Mouse (Mus musculus) midbrain, embryonic 13.5 days (tissue): ENCODE results near the gene Themis2. TPM values are rescaled to one million over a fixed set of nuclear protein-coding genes. Genes with fewer than 3 reads are reported as not detected.
A peak's percentile ranks its signal among the peaks of the same experiment; 100 is the strongest.
"Not testable (repeated sequence)": the region's sequence is repeated elsewhere in the genome, so short reads cannot be mapped to it uniquely, and the experiment has no call there.

Experiments
- ATAC-seq: fragments of 200-750 bp; cut with Nextera tagmentation; 2 replicates; pipeline ENCODE4 v1.8.0; 2017; ENCODE audit warnings: mild to moderate bottlenecking, moderate TSS enrichment, moderate library complexity
- H3K27ac ChIP-seq: fragments of 300-500 bp; sonication (generic); 2 replicates; pipeline ENCODE4 v1.5.1; 2015; ENCODE audit warnings: inconsistent platforms, mild to moderate bottlenecking, moderate library complexity
- H3K27me3 ChIP-seq: fragments of 300-500 bp; sonication (generic); 2 replicates; pipeline ENCODE4 v1.6.1; 2015; ENCODE audit warnings: mild to moderate bottlenecking, inconsistent platforms
- H3K36me3 ChIP-seq: fragments of 300-500 bp; sonication (generic); 2 replicates; pipeline ENCODE4 v1.6.1; 2015; ENCODE audit warnings: mild to moderate bottlenecking, inconsistent platforms
- H3K4me1 ChIP-seq: fragments of 300-500 bp; sonication (generic); replicated peaks from 2 replicates; pipeline ENCODE4 v1.6.1; 2015; ENCODE audit warnings: inconsistent platforms
- H3K4me2 ChIP-seq: fragments of 300-500 bp; sonication (generic); replicated peaks from 2 replicates; pipeline ENCODE4 v1.6.1; 2015; ENCODE audit warnings: moderate library complexity, mild to moderate bottlenecking, inconsistent platforms
- H3K4me3 ChIP-seq: fragments of 300-500 bp; sonication (generic); replicated peaks from 2 replicates; pipeline ENCODE4 v1.5.1; 2015; ENCODE audit warnings: mild to moderate bottlenecking, inconsistent platforms
- H3K9ac ChIP-seq: fragments of 300-500 bp; sonication (generic); replicated peaks from 2 replicates; pipeline ENCODE4 v1.6.1; 2015; ENCODE audit warnings: mild to moderate bottlenecking, inconsistent platforms
- H3K9me3 ChIP-seq: fragments of 300-500 bp; sonication (generic); 2 replicates; pipeline ENCODE4 v1.6.1; 2016; ENCODE audit warnings: mild to moderate bottlenecking, inconsistent platforms
- WGBS: fragments of 180-500 bp; shearing (Covaris S2); methylation state at CpG from one replicate; pipeline ENCODE4 v1.1.7; 2015; 5-methylcytosine and 5-hydroxymethylcytosine counted together
- polyA plus RNA-seq: library from polyadenylated mRNA; unstranded; fragments of >200 nt; fragmentation: Nextera tagmentation; extraction: Ambion mirVana; gene quantifications from 2 replicates; pipeline ENCODE4 v1.2.1, GENCODE M21; 2015

Gene Themis2
- polyA plus RNA-seq, 1 experiment from 2014 or later = 0.67 TPM

GRCm38 (mm10) chr4:132767914-132768876 lies 28.0 kb downstream of the Themis2 start, which contains the start of gene Rpa2:
Rpa2 (plus strand) TSS chr4:132768332.
- under 1% methylated on average over 71 of the region's 71 CpGs for WGBS
- peak within 1 kb of the TSS; percentile 66 for H3K4me3 ChIP-seq
- ATAC-seq = peak; percentile 98
- H3K4me2 ChIP-seq = peak within 1 kb of the TSS; percentile 91
- H3K27ac ChIP-seq = no peak within 1 kb of the TSS
- no peaks in the 10 kb centered on the region for H3K9me3 ChIP-seq
- peak within 1 kb of the TSS; percentile 66 for H3K9ac ChIP-seq
- H3K27me3 ChIP-seq = no peaks in the 10 kb centered on the region
- H3K36me3 ChIP-seq = peaks cover 25% of the 10 kb centered on the region
- peaks cover 12% of the 10 kb centered on the region for H3K4me1 ChIP-seq

GRCm38 (mm10) chr4:132763125-132763524 lies 33.1 kb downstream of the Themis2 start:
- H3K4me1 ChIP-seq, H3K9me3 ChIP-seq, H3K36me3 ChIP-seq, H3K4me3 ChIP-seq, H3K27ac ChIP-seq, H3K9ac ChIP-seq, ATAC-seq, H3K4me2 ChIP-seq, H3K27me3 ChIP-seq: not testable (repeated sequence)
- 90% methylated on average over 3 of the region's 3 CpGs for WGBS

GRCm38 (mm10) chr4:132762602-132763001 lies 33.6 kb downstream of the Themis2 start:
- H3K27me3 ChIP-seq = peaks cover 7% of the 10 kb centered on the region
- no peaks in the 10 kb centered on the region for H3K36me3 ChIP-seq
- no peaks in the 10 kb centered on the region for H3K9me3 ChIP-seq
- no peak overlapping the region for H3K4me3 ChIP-seq
- no peak overlapping the region for H3K4me2 ChIP-seq
- H3K27ac ChIP-seq = no peak overlapping the region
- ATAC-seq = no peak
- 79% methylated on average over 6 of the region's 6 CpGs for WGBS
- H3K9ac ChIP-seq = no peak overlapping the region
- no peaks in the 10 kb centered on the region for H3K4me1 ChIP-seq

GRCm38 (mm10) chr4:132760296-132760695 lies 35.9 kb downstream of the Themis2 start:
- Histone ChIP-seq H3K9ac (no peak overlapping the region), H3K27ac (no peak overlapping the region), H3K4me1 (peaks cover 8% of the 10 kb centered on the region), H3K27me3 (peaks cover 29% of the 10 kb centered on the region), H3K9me3 (no peaks in the 10 kb centered on the region), H3K4me2 (no peak overlapping the region), H3K36me3 (no peaks in the 10 kb centered on the region), H3K4me3 (no peak overlapping the region)
- no peak for ATAC-seq
- 73% methylated on average over 3 of the region's 3 CpGs for WGBS

- Histone ChIP-seq H3K27ac (no peak overlapping the region), H3K4me3 (no peak overlapping the region), H3K27me3 (peaks cover 29% of the 10 kb centered on the region), H3K36me3 (no peaks in the 10 kb centered on the region), H3K4me1 (peaks cover 8% of the 10 kb centered on the region), H3K4me2 (peak overlapping the region; percentile 68; the same call in 1 of the 2 replicates), H3K9me3 (no peaks in the 10 kb centered on the region), H3K9ac (peak overlapping the region; percentile 63; the same call in 1 of the 2 replicates)
- no peak for ATAC-seq
- WGBS = 86% methylated on average over 7 of the region's 7 CpGs
Measured at GRCm38 (mm10) chr4:132757633-132758351, 38.4 kb downstream of the Themis2 start.

- peak; percentile 75 for ATAC-seq
- H3K27ac ChIP-seq = no peak within 1 kb of the TSS
- H3K4me2 ChIP-seq = peak within 1 kb of the TSS; percentile 68
- peaks cover 29% of the 10 kb centered on the region for H3K27me3 ChIP-seq
- H3K4me1 ChIP-seq = peaks cover 8% of the 10 kb centered on the region
- 1% methylated on average over 22 of the region's 22 CpGs for WGBS
- no peaks in the 10 kb centered on the region for H3K9me3 ChIP-seq
- peak within 1 kb of the TSS; percentile 38 for H3K4me3 ChIP-seq
- peak within 1 kb of the TSS; percentile 63 for H3K9ac ChIP-seq
- H3K36me3 ChIP-seq = no peaks in the 10 kb centered on the region
Measured at GRCm38 (mm10) chr4:132756974-132757373, 39.2 kb downstream of the Themis2 start, which contains the start of gene Smpdl3b. Smpdl3b (minus strand) TSS chr4:132757252.

GRCm38 (mm10) chr4:132752992-132753391 lies 43.2 kb downstream of the Themis2 start:
- 71% methylated on average over 6 of the region's 6 CpGs for WGBS
- no peak for ATAC-seq

GRCm38 (mm10) chr4:132749258-132749982 lies 46.8 kb downstream of the Themis2 start:
- no peak for ATAC-seq
- Histone ChIP-seq H3K4me2 (no peak overlapping the region), H3K4me3 (no peak overlapping the region), H3K36me3 (no peaks in the 10 kb centered on the region), H3K4me1 (peaks cover 7% of the 10 kb centered on the region), H3K27me3 (no peaks in the 10 kb centered on the region), H3K9me3 (no peaks in the 10 kb centered on the region), H3K27ac (no peak overlapping the region), H3K9ac (no peak overlapping the region)
- 84% methylated on average over 6 of the region's 6 CpGs for WGBS

More at GRCm38 (mm10) chr4:132752992-132753391, 43.2 kb downstream of the Themis2 start:
- H3K4me2 ChIP-seq = no peak overlapping the region
- H3K36me3 ChIP-seq = no peaks in the 10 kb centered on the region
- no peak overlapping the region for H3K4me3 ChIP-seq
- peaks cover 27% of the 10 kb centered on the region for H3K27me3 ChIP-seq
- peaks cover 8% of the 10 kb centered on the region for H3K4me1 ChIP-seq
- H3K27ac ChIP-seq = no peak overlapping the region
- no peaks in the 10 kb centered on the region for H3K9me3 ChIP-seq
- H3K9ac ChIP-seq = no peak overlapping the region

GRCm38 (mm10) chr4:132748778-132749177 lies 47.4 kb downstream of the Themis2 start:
- H3K9me3 ChIP-seq = no peaks in the 10 kb centered on the region
- peaks cover 13% of the 10 kb centered on the region for H3K4me1 ChIP-seq
- no peak for ATAC-seq
- no peak overlapping the region for H3K4me3 ChIP-seq
- no peaks in the 10 kb centered on the region for H3K36me3 ChIP-seq
- no peak overlapping the region for H3K27ac ChIP-seq
- H3K9ac ChIP-seq = no peak overlapping the region
- WGBS = 90% methylated on average over 4 of the region's 4 CpGs
- no peak overlapping the region for H3K4me2 ChIP-seq
- H3K27me3 ChIP-seq = no peaks in the 10 kb centered on the region

GRCm38 (mm10) chr4:132747664-132748259 lies 48.4 kb downstream of the Themis2 start:
- Histone ChIP-seq H3K36me3 (no peaks in the 10 kb centered on the region), H3K9ac (no peak overlapping the region), H3K4me3 (no peak overlapping the region), H3K27ac (no peak overlapping the region), H3K4me2 (no peak overlapping the region), H3K9me3 (no peaks in the 10 kb centered on the region), H3K4me1 (peaks cover 16% of the 10 kb centered on the region), H3K27me3 (no peaks in the 10 kb centered on the region)
- WGBS = 75% methylated on average over 9 of the region's 9 CpGs
- no peak for ATAC-seq

- 88% methylated on average over 9 of the region's 9 CpGs for WGBS
- Histone ChIP-seq H3K27ac (no peak overlapping the region), H3K36me3 (no peaks in the 10 kb centered on the region), H3K4me2 (no peak overlapping the region), H3K4me1 (peaks cover 16% of the 10 kb centered on the region), H3K27me3 (no peaks in the 10 kb centered on the region), H3K4me3 (no peak overlapping the region), H3K9ac (no peak overlapping the region), H3K9me3 (no peaks in the 10 kb centered on the region)
- ATAC-seq = no peak
Measured at GRCm38 (mm10) chr4:132746911-132747517, 49.2 kb downstream of the Themis2 start.
